Mouse (Mus musculus) stomach, embryonic 16.5 days (tissue): ENCODE results near the gene Catsper2. TPM values are rescaled to one million over a fixed set of nuclear protein-coding genes. Genes with fewer than 3 reads are reported as not detected.

Experiments
- ATAC-seq: fragments of 200-750 bp; cut with Nextera tagmentation; 2 replicates; pipeline ENCODE4 v1.8.0; 2017; ENCODE audit warnings: moderate number of reproducible peaks, moderate TSS enrichment; ENCODE audit not compliant: insufficient read depth, low FRiP score
- H3K27ac ChIP-seq: fragments of 300-500 bp; sonication (generic); 2 replicates; pipeline ENCODE4 v1.5.1; 2014; ENCODE audit warnings: low read length
- H3K27me3 ChIP-seq: fragments of 300-500 bp; sonication (generic); 2 replicates; pipeline ENCODE4 v1.6.1; 2014; ENCODE audit warnings: low read length, control low read depth, mixed read lengths; ENCODE audit not compliant: control insufficient read depth, insufficient read depth
- H3K36me3 ChIP-seq: fragments of 300-500 bp; sonication (generic); 2 replicates; pipeline ENCODE4 v1.6.1; 2014; ENCODE audit warnings: low read length; ENCODE audit not compliant: control insufficient read depth, insufficient read depth
- H3K4me1 ChIP-seq: fragments of 300-500 bp; sonication (generic); 2 replicates; pipeline ENCODE4 v1.6.1; 2014; ENCODE audit warnings: low read length, control low read depth, mixed read lengths; ENCODE audit not compliant: control insufficient read depth, insufficient read depth
- H3K4me2 ChIP-seq: fragments of 300-500 bp; sonication (generic); 2 replicates; pipeline ENCODE4 v1.6.1; 2014; ENCODE audit warnings: low read depth, low read length, mixed read lengths
- H3K4me3 ChIP-seq: fragments of 300-500 bp; sonication (generic); replicated peaks from 2 replicates; pipeline ENCODE4 v1.5.1; 2014; ENCODE audit warnings: mild to moderate bottlenecking, low read length
- H3K9ac ChIP-seq: fragments of 300-500 bp; sonication (generic); 2 replicates; pipeline ENCODE4 v1.6.1; 2014; ENCODE audit warnings: low read length
- H3K9me3 ChIP-seq: fragments of 300-500 bp; sonication (generic); replicated peaks from 2 replicates; pipeline ENCODE4 v1.6.1; 2016; ENCODE audit warnings: low read length, control low read depth; ENCODE audit not compliant: control insufficient read depth
- WGBS: fragments of 180-500 bp; shearing (Covaris S2); extraction: QIAGEN DNeasy Blood & Tissue Kit; methylation state at CpG from one replicate; pipeline ENCODE4 v1.1.7; 2014; 5-methylcytosine and 5-hydroxymethylcytosine counted together
- microRNA-seq: library from miRNA; unstranded; fragments of <30 nt; microRNA quantifications from one replicate; pipeline ENCODE4, GENCODE M21; 2016
- polyA plus RNA-seq: library from polyadenylated mRNA; unstranded; fragments of >200 nt; fragmentation: Nextera tagmentation; extraction: Ambion mirVana; gene quantifications from 2 replicates; pipeline ENCODE4 v1.2.1, GENCODE M21; 2015

The Catsper2 gene
- polyA plus RNA-seq, 1 experiment from 2014 or later: 1.3 TPM

DNA sequence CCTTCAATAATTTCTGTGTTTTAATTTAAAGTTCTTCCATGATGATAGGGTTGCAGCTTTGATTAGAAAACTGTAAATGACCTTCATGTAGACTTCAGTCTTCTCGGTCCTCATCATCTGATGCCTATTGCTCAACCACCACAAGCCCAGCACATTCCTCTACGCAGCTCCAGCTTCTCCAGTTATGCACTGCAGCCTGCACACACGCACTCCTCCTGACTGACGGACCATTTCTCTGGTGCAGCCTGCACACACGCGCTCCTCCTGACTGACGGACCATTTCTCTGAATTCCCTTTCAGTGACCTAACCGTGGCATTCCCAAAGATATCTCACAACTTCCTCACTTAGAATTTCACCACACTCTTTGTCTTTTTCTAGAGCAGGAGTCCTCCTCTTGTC is 60.4 kb downstream of the Catsper2 start:
- no peak for ATAC-seq
- Histone ChIP-seq H3K4me2 (no peak overlapping the region), H3K4me3 (no peak overlapping the region), H3K27ac (no peak overlapping the region), H3K36me3 (no peaks in the 10 kb centered on the region), H3K27me3 (no peaks in the 10 kb centered on the region), H3K9ac (no peak overlapping the region), H3K9me3 (no peaks in the 10 kb centered on the region), H3K4me1 (no peaks in the 10 kb centered on the region)
- WGBS: 62% methylated on average over 8 of the region's 8 CpGs

Small RNA genes lying within 50 kb of the gene (microRNA-seq; reads per million reads assigned to microRNA genes)
- gene Gm22953: not detected

Other genes with a start within 250 kb of the Catsper2 start
- 47.6 and 50.3 TPM in 2 replicates for gene Tubgcp4, start 243.1 kb downstream of the Catsper2 start, polyA plus RNA-seq
- 8.8 and 9.6 TPM in 2 replicates for gene Zscan29, start 242.7 kb downstream of the Catsper2 start, polyA plus RNA-seq
- 50.0 and 55.5 TPM in 2 replicates for gene Trp53bp1, start 142.4 kb downstream of the Catsper2 start, polyA plus RNA-seq
- 3.2 and 3.5 TPM in 2 replicates for gene Map1a, start 124.2 kb downstream of the Catsper2 start, polyA plus RNA-seq
- 19.3 and 21.2 TPM in 2 replicates for gene Ppip5k1, start 58.4 kb downstream of the Catsper2 start, polyA plus RNA-seq
- 260 and 360 TPM in 2 replicates for gene Ckmt1, start 56.1 kb downstream of the Catsper2 start, polyA plus RNA-seq
- not detected in 2 replicates for gene Strc, start 26.6 kb downstream of the Catsper2 start, polyA plus RNA-seq
- gene Pdia3, start within 50 bp of the Catsper2 start, polyA plus RNA-seq: 880 and 909 TPM in 2 replicates
- 8.7 and 8.8 TPM in 2 replicates for gene Ell3, start 30.5 kb upstream of the Catsper2 start, polyA plus RNA-seq
- 439 and 496 TPM in 2 replicates for gene Serf2, start 35.4 kb upstream of the Catsper2 start, polyA plus RNA-seq
- gene Hypk, start 39.5 kb upstream of the Catsper2 start, polyA plus RNA-seq: 86.0 and 107 TPM in 2 replicates
- 0.25 and 0.46 TPM in 2 replicates for gene Serinc4, start 43.0 kb upstream of the Catsper2 start, polyA plus RNA-seq
- 48.6 and 53.4 TPM in 2 replicates for gene Mfap1b, start 60.3 kb upstream of the Catsper2 start, polyA plus RNA-seq
- gene Mfap1a, start 92.9 kb upstream of the Catsper2 start, polyA plus RNA-seq: 25.5 and 28.5 TPM in 2 replicates
- gene Wdr76, start 92.9 kb upstream of the Catsper2 start, polyA plus RNA-seq: 5.2 and 6.9 TPM in 2 replicates